8 mouse cellular contexts compared by ENCODE assay signal in genomic region chr4:53713704-53714050, GRCm38 (mm10). TPM values are rescaled to one million over a fixed set of nuclear protein-coding genes. Genes with fewer than 3 reads are reported as not detected.
DNase-seq lines count a peak whose midpoint lies in the region; ATAC-seq lines count a peak whose summit lies in the region.

Gene Fktn (plus strand): TSS chr4:53713998.

- intact Hi-C loops in left cerebral cortex, postnatal 25 days (cut with DNase I), result no loop called here
- intact Hi-C loops in gastrocnemius, postnatal 36 days (cut with DNase I), result loop anchor here (5.0 kb wide), 1 partner anchor 111 kb away; no protein-coding TSS in a partner anchor

- WGBS in kidney, embryonic 15.5 days, result 10% methylated on average over 7 of the region's 7 CpGs
- WGBS in heart, embryonic 16.5 days, result 6% methylated on average over 7 of the region's 7 CpGs
- 8% methylated on average over 7 of the region's 7 CpGs for WGBS in neural tube, embryonic 13.5 days

- H3K4me3 ChIP-seq in kidney, embryonic 15.5 days (replicated peaks), result peak within 1 kb of the TSS; percentile 87
- H3K4me3 ChIP-seq in heart, embryonic 16.5 days (ENCODE audit: low read length), result peak within 1 kb of the TSS; percentile 86
- peak within 1 kb of the TSS; percentile 78 for H3K4me3 ChIP-seq in neural tube, embryonic 13.5 days

- no peaks in the 10 kb centered on the region for H3K27me3 ChIP-seq in kidney, embryonic 15.5 days
- no peaks in the 10 kb centered on the region for H3K27me3 ChIP-seq in heart, embryonic 16.5 days (ENCODE audit: control insufficient read depth, insufficient read depth, low read length)
- no peaks in the 10 kb centered on the region for H3K27me3 ChIP-seq in neural tube, embryonic 13.5 days

- peaks cover 21% of the 10 kb centered on the region for H3K4me1 ChIP-seq in kidney, embryonic 15.5 days
- peaks cover 15% of the 10 kb centered on the region for H3K4me1 ChIP-seq in heart, embryonic 16.5 days (ENCODE audit: control insufficient read depth, insufficient read depth, low read length)
- H3K4me1 ChIP-seq in neural tube, embryonic 13.5 days (replicated peaks), result peaks cover 15% of the 10 kb centered on the region

- ATAC-seq in kidney, embryonic 15.5 days (replicated peaks; ENCODE audit: low FRiP score), result peak; percentile 71
- ATAC-seq in heart, embryonic 16.5 days (replicated peaks; ENCODE audit: extremely low read depth, insufficient read depth, low FRiP score), result peak; percentile 47
- peak; percentile 78 for ATAC-seq in neural tube, embryonic 13.5 days (ENCODE audit: low read depth)

- H3K9ac ChIP-seq in kidney, embryonic 15.5 days, result peak within 1 kb of the TSS; percentile 85
- peak within 1 kb of the TSS; percentile 91 for H3K9ac ChIP-seq in heart, embryonic 16.5 days (ENCODE audit: low read length)
- H3K9ac ChIP-seq in neural tube, embryonic 13.5 days, result peak within 1 kb of the TSS; percentile 80

- no peaks in the 10 kb centered on the region for H3K36me3 ChIP-seq in kidney, embryonic 15.5 days
- no peaks in the 10 kb centered on the region for H3K36me3 ChIP-seq in heart, embryonic 16.5 days (ENCODE audit: control insufficient read depth, insufficient read depth)
- H3K36me3 ChIP-seq in neural tube, embryonic 13.5 days, result no peaks in the 10 kb centered on the region

- H3K27ac ChIP-seq in kidney, embryonic 15.5 days, result peak within 1 kb of the TSS; percentile 85
- H3K27ac ChIP-seq in heart, embryonic 16.5 days (ENCODE audit: low read length), result peak within 1 kb of the TSS; percentile 73
- peak within 1 kb of the TSS; percentile 94 for H3K27ac ChIP-seq in neural tube, embryonic 13.5 days (replicated peaks)

- no peaks in the 10 kb centered on the region for H3K9me3 ChIP-seq in kidney, embryonic 15.5 days (replicated peaks)
- no peaks in the 10 kb centered on the region for H3K9me3 ChIP-seq in heart, embryonic 16.5 days (replicated peaks; ENCODE audit: control insufficient read depth, low read length)
- H3K9me3 ChIP-seq in neural tube, embryonic 13.5 days, result no peaks in the 10 kb centered on the region

- no peak for DNase-seq in kidney, postnatal 10 days
- DNase-seq in adrenal gland, postnatal 36 days, result no peak
- DNase-seq in left cerebral cortex, postnatal 25 days (ENCODE audit: low spot score in 2 of 2), result no peak
- DNase-seq in spleen, postnatal 36 days (ENCODE audit: low spot score in 2 of 2), result no peak
- DNase-seq in gastrocnemius, postnatal 36 days, result no peak

- peak within 1 kb of the TSS; percentile 90 for H3K4me2 ChIP-seq in kidney, embryonic 15.5 days
- H3K4me2 ChIP-seq in heart, embryonic 16.5 days (ENCODE audit: low read depth, low read length), result peak within 1 kb of the TSS; percentile 96
- peak within 1 kb of the TSS; percentile 73 for H3K4me2 ChIP-seq in neural tube, embryonic 13.5 days

RNA-seq across cellular contexts. Expression of gene Fktn, which starts in this region (rescaled TPM):
- polyA plus RNA-seq in kidney, embryonic 15.5 days (2015; fragmentation: Nextera tagmentation; extraction: Ambion mirVana), result 19.1 and 19.2 TPM in 2 replicates
- 10 to 100 TPM; 12.7 to 18.1 TPM for total RNA-seq in adrenal gland, postnatal 36 days (2021)
- 16.5 and 18.7 TPM in 2 replicates for polyA plus RNA-seq in heart, embryonic 16.5 days (2015; fragmentation: Nextera tagmentation; extraction: Ambion mirVana)
- 10 to 100 TPM; 29.0 to 31.8 TPM for total RNA-seq in left cerebral cortex, postnatal 25 days (2021)
- 23.1 and 23.6 TPM in 2 replicates for polyA plus RNA-seq in neural tube, embryonic 13.5 days (2015; fragmentation: Nextera tagmentation; extraction: Ambion mirVana)
- 1 to 10 TPM; 6.0 to 6.9 TPM for total RNA-seq in gastrocnemius, postnatal 36 days (2021)
